ENCODE assay signal across 9 mouse cellular contexts in the genomic region with DNA sequence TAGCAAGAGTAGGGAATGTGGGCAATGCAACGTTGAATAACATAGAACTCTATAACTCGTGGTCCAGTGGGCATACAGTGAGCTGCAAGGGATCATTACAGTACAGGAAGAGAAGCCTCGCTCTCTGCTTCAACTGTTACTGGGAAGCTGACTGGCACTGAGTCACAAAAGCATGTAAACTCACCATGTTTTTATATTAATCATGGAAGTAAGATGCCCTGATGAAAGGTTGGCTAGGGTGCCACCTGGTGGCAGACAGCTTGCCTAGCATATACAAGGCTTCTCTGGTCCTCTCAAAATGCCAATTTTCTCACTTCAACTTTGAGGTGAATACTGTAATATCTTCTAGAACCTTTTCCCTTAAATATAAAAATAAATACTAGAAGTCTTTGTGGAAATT. TPM values are rescaled to one million over a fixed set of nuclear protein-coding genes. Genes with fewer than 3 reads are reported as not detected.
A peak's percentile ranks its signal among the peaks of the same experiment; 100 is the strongest.
DNase-seq lines count a peak whose midpoint lies in the region; ATAC-seq and TF ChIP-seq lines count a peak whose summit lies in the region.
"Had no signal": no experiment of that assay in that cellular context is flagged by ENCODE, and none has a peak within 500 bp of the region (broad histone marks: within the 10 kb centered on the region; RNA-seq: fewer than 3 reads in every experiment).

No protein-coding gene starts in this region.

- peak; percentile 74; the same call in 1 of the 2 replicates for TF ChIP-seq CTCF in embryonic fibroblast, embryonic 13.5 days (IDR thresholded peaks at IDR 0.05; ENCODE audit: borderline replicate concordance, insufficient read depth, low read length)
- peak; percentile 90 for TF ChIP-seq CTCF in hindbrain, postnatal 0 days (IDR thresholded peaks at IDR 0.05; ENCODE audit: low read depth)

- no peak overlapping the region for H3K27ac ChIP-seq in forebrain, embryonic 10.5 days
- H3K27ac ChIP-seq in forebrain, embryonic 12.5 days: no peak overlapping the region
- no peak overlapping the region for H3K27ac ChIP-seq in embryonic fibroblast, embryonic 13.5 days (ENCODE audit: insufficient read depth, low read length)
- no peak overlapping the region for H3K27ac ChIP-seq in hindbrain, postnatal 0 days
- H3K27ac ChIP-seq: limb, embryonic 15.5 days had no signal

- H3K4me2 ChIP-seq in forebrain, embryonic 12.5 days: no peak overlapping the region
- no peak overlapping the region for H3K4me2 ChIP-seq in hindbrain, postnatal 0 days (ENCODE audit: low read depth, low read length)
- H3K4me2 ChIP-seq: limb, embryonic 15.5 days had no signal

- WGBS in forebrain, embryonic 10.5 days: 76% methylated on average over 3 of the region's 3 CpGs
- WGBS in forebrain, embryonic 12.5 days: 77% methylated on average over 3 of the region's 3 CpGs
- WGBS in hindbrain, postnatal 0 days: 67% methylated on average over 3 of the region's 3 CpGs

- no peaks in the 10 kb centered on the region for H3K9me3 ChIP-seq in forebrain, embryonic 10.5 days
- no peaks in the 10 kb centered on the region for H3K9me3 ChIP-seq in forebrain, embryonic 12.5 days
- H3K9me3 ChIP-seq in hindbrain, postnatal 0 days (ENCODE audit: low read length): no peaks in the 10 kb centered on the region
- H3K9me3 ChIP-seq: limb, embryonic 15.5 days had no signal

- H3K36me3 ChIP-seq in forebrain, embryonic 10.5 days (replicated peaks): peaks cover 24% of the 10 kb centered on the region
- no peaks in the 10 kb centered on the region for H3K36me3 ChIP-seq in forebrain, embryonic 12.5 days (replicated peaks)
- H3K36me3 ChIP-seq in hindbrain, postnatal 0 days (ENCODE audit: insufficient read depth, low read length): peaks cover 7% of the 10 kb centered on the region; the same call in 1 of the 2 replicates

- H3K27me3 ChIP-seq in forebrain, embryonic 10.5 days (ENCODE audit: poor library complexity, severe bottlenecking): no peaks in the 10 kb centered on the region
- no peaks in the 10 kb centered on the region for H3K27me3 ChIP-seq in forebrain, embryonic 12.5 days
- H3K27me3 ChIP-seq in hindbrain, postnatal 0 days (ENCODE audit: insufficient read depth, low read length): no peaks in the 10 kb centered on the region
- H3K27me3 ChIP-seq: limb, embryonic 15.5 days had no signal

- H3K4me3 ChIP-seq in forebrain, embryonic 10.5 days: no peak overlapping the region
- no peak overlapping the region for H3K4me3 ChIP-seq in forebrain, embryonic 12.5 days (replicated peaks)
- H3K4me3 ChIP-seq in embryonic fibroblast, embryonic 13.5 days (ENCODE audit: insufficient read depth, low read length): no peak overlapping the region
- no peak overlapping the region for H3K4me3 ChIP-seq in hindbrain, postnatal 0 days (ENCODE audit: low read length)
- H3K4me3 ChIP-seq: limb, embryonic 15.5 days had no signal

- TF ChIP-seq POLR2A in embryonic fibroblast, embryonic 13.5 days (IDR thresholded peaks at IDR 0.05; ENCODE audit: low read depth, low read length): no peak

- DNase-seq in forebrain, embryonic 10.5 days (ENCODE audit: extremely low spot score, low spot score): peak; percentile 45
- peak; percentile 64 for DNase-seq in A20 (ENCODE audit: low read depth, low spot score)
- DNase-seq in adrenal gland, postnatal 25 days: peak; percentile 74
- peak; percentile 85 for DNase-seq in hindbrain, postnatal 0 days (ENCODE audit: low spot score)
- peak; percentile 63 for DNase-seq in lung, postnatal 14 days
- peak; percentile 39 for DNase-seq in right cerebral cortex, adult 18-20 months

- no peak overlapping the region for H3K9ac ChIP-seq in forebrain, embryonic 12.5 days
- H3K9ac ChIP-seq in hindbrain, postnatal 0 days (replicated peaks; ENCODE audit: low read length): no peak overlapping the region
- H3K9ac ChIP-seq: limb, embryonic 15.5 days had no signal

- peaks cover under 1% of the 10 kb centered on the region; the same call in 1 of the 2 replicates for H3K4me1 ChIP-seq in forebrain, embryonic 10.5 days
- H3K4me1 ChIP-seq in forebrain, embryonic 12.5 days: no peaks in the 10 kb centered on the region; the same call in 1 of the 2 replicates
- H3K4me1 ChIP-seq in embryonic fibroblast, embryonic 13.5 days (ENCODE audit: control insufficient read depth, insufficient read depth, low read length): peaks cover 8% of the 10 kb centered on the region; the same call in 1 of the 2 replicates
- no peaks in the 10 kb centered on the region for H3K4me1 ChIP-seq in hindbrain, postnatal 0 days (ENCODE audit: insufficient read depth, low read length)

- no peak for ATAC-seq in forebrain, embryonic 12.5 days (ENCODE audit: low FRiP score)
- ATAC-seq in hindbrain, postnatal 0 days: peak; percentile 66; the same call in 1 of the 2 replicates

RNA-seq across cellular contexts. Expression of a gene that starts 6.4 kb away (rescaled TPM):
- 26.3 and 27.2 TPM in 2 replicates for polyA plus RNA-seq in forebrain, embryonic 10.5 days (2016; fragmentation: Nextera tagmentation; extraction: Ambion mirVana)
- 15.7 and 16.9 TPM in 2 replicates for polyA plus RNA-seq in forebrain, embryonic 12.5 days (2016; fragmentation: Nextera tagmentation; extraction: Ambion mirVana)
- 47.8 and 54.8 TPM in 2 replicates for total RNA-seq in adrenal gland, postnatal 25 days (2021)
- 36.8 and 41.0 TPM in 2 replicates for polyA plus RNA-seq in embryonic fibroblast, embryonic 13.5 days (2011; ENCODE audit: insufficient read length, low read depth, missing spikeins)
- total RNA-seq in hindbrain, postnatal 0 days (2014; rRNA removed): 10.5 and 13.5 TPM in 2 replicates
- polyA plus RNA-seq in hindbrain, postnatal 0 days (2015; fragmentation: Nextera tagmentation; extraction: Ambion mirVana): 16.0 and 18.6 TPM in 2 replicates

RNA-seq across cellular contexts. Expression of a gene that starts 31.0 kb away (rescaled TPM):
- polyA plus RNA-seq in forebrain, embryonic 10.5 days (2016; fragmentation: Nextera tagmentation; extraction: Ambion mirVana): 18.8 TPM in 2 replicates
- polyA plus RNA-seq in forebrain, embryonic 12.5 days (2016; fragmentation: Nextera tagmentation; extraction: Ambion mirVana): 8.3 and 11.2 TPM in 2 replicates
- total RNA-seq in adrenal gland, postnatal 25 days (2021): 9.7 and 10.2 TPM in 2 replicates
- polyA plus RNA-seq in embryonic fibroblast, embryonic 13.5 days (2011; ENCODE audit: insufficient read length, low read depth, missing spikeins): 18.5 and 20.1 TPM in 2 replicates
- 2.2 and 5.5 TPM in 2 replicates for total RNA-seq in hindbrain, postnatal 0 days (2014; rRNA removed)
- polyA plus RNA-seq in hindbrain, postnatal 0 days (2015; fragmentation: Nextera tagmentation; extraction: Ambion mirVana): 2.3 and 2.7 TPM in 2 replicates
